Mouse (Mus musculus) liver (tissue): ENCODE results near the gene Cdkn2b.

Source experiments
- DNase-seq: peaks from one replicate; pipeline ENCODE4 v3.0.0-alpha.2; 2020; ENCODE audit warnings: mixed read lengths

Cdkn2b gene

GRCm38 (mm10) chr4:89310491-89311254 is at the start of gene Cdkn2b:
TSS of gene Cdkn2b (minus strand) at chr4:89311039.
- peak; percentile 88 for DNase-seq

GRCm38 (mm10) chr4:89360349-89360748 is 49.5 kb upstream of the Cdkn2b start:
- DNase-seq = no peak

GRCm38 (mm10) chr4:89359506-89359905 is 48.7 kb upstream of the Cdkn2b start:
- no peak for DNase-seq

- DNase-seq = no peak
Measured at GRCm38 (mm10) chr4:89353935-89354334, 43.1 kb upstream of the Cdkn2b start.

- DNase-seq = no peak
Measured at GRCm38 (mm10) chr4:89353071-89353582, 42.3 kb upstream of the Cdkn2b start.

GRCm38 (mm10) chr4:89351474-89351873 is 40.6 kb upstream of the Cdkn2b start:
- DNase-seq = no peak

GRCm38 (mm10) chr4:89350938-89351451 is 40.2 kb upstream of the Cdkn2b start:
- DNase-seq = no peak

- DNase-seq = no peak
Measured at GRCm38 (mm10) chr4:89350391-89350790, 39.6 kb upstream of the Cdkn2b start.

- no peak for DNase-seq
Measured at GRCm38 (mm10) chr4:89348842-89349241, 38.0 kb upstream of the Cdkn2b start.

- DNase-seq = peak; percentile 43
Measured at GRCm38 (mm10) chr4:89313461-89313860, 2.6 kb upstream of the Cdkn2b start.

- no peak for DNase-seq
Measured at GRCm38 (mm10) chr4:89309996-89310395, 843 bp downstream of the Cdkn2b start.

- no peak for DNase-seq
Measured at GRCm38 (mm10) chr4:89308001-89308400, 2.8 kb downstream of the Cdkn2b start.

- no peak for DNase-seq
Measured at GRCm38 (mm10) chr4:89306798-89307365, 4.0 kb downstream of the Cdkn2b start.

- DNase-seq = no peak
Measured at GRCm38 (mm10) chr4:89305691-89306090, 5.1 kb downstream of the Cdkn2b start.

GRCm38 (mm10) chr4:89303281-89303995 is 7.4 kb downstream of the Cdkn2b start:
- DNase-seq = no peak

- no peak for DNase-seq
Measured at GRCm38 (mm10) chr4:89302129-89302528, 8.7 kb downstream of the Cdkn2b start.

GRCm38 (mm10) chr4:89299721-89300120 is 11.1 kb downstream of the Cdkn2b start:
- no peak for DNase-seq

GRCm38 (mm10) chr4:89295441-89296220 is 15.2 kb downstream of the Cdkn2b start:
- no peak for DNase-seq

- peak; percentile 28 for DNase-seq
Measured at GRCm38 (mm10) chr4:89294486-89295440, 16.1 kb downstream of the Cdkn2b start, which contains the start of gene Cdkn2a. TSS of gene Cdkn2a (minus strand) at chr4:89294653.

- no peak for DNase-seq
Measured at GRCm38 (mm10) chr4:89294091-89294485, 16.8 kb downstream of the Cdkn2b start.

- DNase-seq = no peak
Measured at GRCm38 (mm10) chr4:89293516-89293915, 17.3 kb downstream of the Cdkn2b start.
